Mouse (Mus musculus) right cerebral cortex, postnatal 25 days (tissue): ENCODE data around the gene Gm13696.
A peak's percentile ranks its signal among the peaks of the same experiment; 100 is the strongest.
"Not testable (repeated sequence)": the region's sequence is repeated elsewhere in the genome, so short reads cannot be mapped to it uniquely, and the experiment has no call there.

Experiments used
- DNase-seq: peaks from one replicate; pipeline ENCODE4 v3.0.0; 2022

Gene Gm13696

GRCm38 (mm10) chr2:83972823-83973222 lies at the start of gene Gm13696:
Gene Gm13696 (plus strand): TSS chr2:83973123.
- DNase-seq: not testable (repeated sequence)

GRCm38 (mm10) chr2:83929478-83930088 lies 43.3 kb upstream of the Gm13696 start:
- no peak for DNase-seq

- DNase-seq: peak; percentile 87
Observed at GRCm38 (mm10) chr2:83940931-83941361, 32.0 kb upstream of the Gm13696 start, which contains the start of gene Zswim2. Gene Zswim2 (minus strand): TSS chr2:83941228.

- no peak for DNase-seq
Observed at GRCm38 (mm10) chr2:83941378-83941777, 31.5 kb upstream of the Gm13696 start.

GRCm38 (mm10) chr2:83941792-83942191 lies 31.1 kb upstream of the Gm13696 start:
- DNase-seq: no peak

GRCm38 (mm10) chr2:83955393-83955792 lies 17.5 kb upstream of the Gm13696 start, which contains the start of gene Gm13698:
Gene Gm13698 (plus strand): TSS chr2:83955693.
- DNase-seq: not testable (repeated sequence)

- DNase-seq: not testable (repeated sequence)
Observed at GRCm38 (mm10) chr2:83961203-83961602, 11.7 kb upstream of the Gm13696 start, which contains the start of gene Gm13693. Gene Gm13693 (plus strand): TSS chr2:83961503.

- DNase-seq: not testable (repeated sequence)
Observed at GRCm38 (mm10) chr2:83967013-83967412, 5.9 kb upstream of the Gm13696 start, which contains the start of gene Gm13695. Gene Gm13695 (plus strand): TSS chr2:83967313.

GRCm38 (mm10) chr2:83978633-83979032 lies 5.7 kb downstream of the Gm13696 start, which contains the start of gene Gm13694:
Gene Gm13694 (plus strand): TSS chr2:83978933.
- not testable (repeated sequence) for DNase-seq

- DNase-seq: not testable (repeated sequence)
Observed at GRCm38 (mm10) chr2:83984443-83984842, 11.5 kb downstream of the Gm13696 start, which contains the start of gene Gm13697. Gene Gm13697 (plus strand): TSS chr2:83984743.

- not testable (repeated sequence) for DNase-seq
Observed at GRCm38 (mm10) chr2:83990253-83990652, 17.3 kb downstream of the Gm13696 start, which contains the start of gene Gm13691. Gene Gm13691 (plus strand): TSS chr2:83990553.

- not testable (repeated sequence) for DNase-seq
Observed at GRCm38 (mm10) chr2:83993639-83994255, 20.8 kb downstream of the Gm13696 start.

GRCm38 (mm10) chr2:83994526-83994925 lies 21.6 kb downstream of the Gm13696 start:
- not testable (repeated sequence) for DNase-seq

- DNase-seq: no peak
Observed at GRCm38 (mm10) chr2:84008913-84009312, 36.0 kb downstream of the Gm13696 start.

- DNase-seq: no peak
Observed at GRCm38 (mm10) chr2:84009818-84010217, 36.9 kb downstream of the Gm13696 start.

GRCm38 (mm10) chr2:84014572-84014971 lies 41.6 kb downstream of the Gm13696 start:
- no peak for DNase-seq

GRCm38 (mm10) chr2:84016291-84016690 lies 43.4 kb downstream of the Gm13696 start:
- DNase-seq: not testable (repeated sequence)

- DNase-seq: no peak
Observed at GRCm38 (mm10) chr2:84018330-84018729, 45.4 kb downstream of the Gm13696 start.

GRCm38 (mm10) chr2:84019519-84020305 lies 46.8 kb downstream of the Gm13696 start:
- no peak for DNase-seq

GRCm38 (mm10) chr2:84021930-84022329 lies 49.0 kb downstream of the Gm13696 start:
- DNase-seq: no peak

- peak; percentile 39 for DNase-seq
Observed at GRCm38 (mm10) chr2:84022905-84023304, 50.0 kb downstream of the Gm13696 start.

GRCm38 (mm10) chr2:84023319-84023718 lies 50.4 kb downstream of the Gm13696 start:
- DNase-seq: no peak
